8 mouse cellular contexts compared by ENCODE assay signal in genomic region chr10:40683868-40684253, GRCm38 (mm10). TPM values are rescaled to one million over a fixed set of nuclear protein-coding genes. Genes with fewer than 3 reads are reported as not detected.
DNase-seq lines count a peak whose midpoint lies in the region; ATAC-seq and TF ChIP-seq lines count a peak whose summit lies in the region.

No protein-coding gene starts in this region.

- no peaks in the 10 kb centered on the region for H3K36me3 ChIP-seq in forebrain, embryonic 10.5 days (replicated peaks)
- H3K36me3 ChIP-seq in hindbrain, embryonic 16.5 days (ENCODE audit: control insufficient read depth, insufficient read depth, low read length) = no peaks in the 10 kb centered on the region
- H3K36me3 ChIP-seq in midbrain, postnatal 0 days (ENCODE audit: insufficient read depth, low read length) = no peaks in the 10 kb centered on the region

- peak overlapping the region; percentile 100 for H3K4me2 ChIP-seq in hindbrain, embryonic 16.5 days (ENCODE audit: low read length)
- peak overlapping the region; percentile 86 for H3K4me2 ChIP-seq in midbrain, postnatal 0 days (ENCODE audit: low read depth, low read length, poor library complexity, severe bottlenecking)

- no peak for TF ChIP-seq CTCF in midbrain, postnatal 0 days (IDR thresholded peaks at IDR 0.05)

- WGBS in forebrain, embryonic 10.5 days = 57% methylated on average over 9 of the region's 9 CpGs
- WGBS in hindbrain, embryonic 16.5 days = 64% methylated on average over 9 of the region's 9 CpGs
- 63% methylated on average over 9 of the region's 9 CpGs for WGBS in midbrain, postnatal 0 days

- peaks cover 26% of the 10 kb centered on the region for H3K4me1 ChIP-seq in forebrain, embryonic 10.5 days
- peaks cover 11% of the 10 kb centered on the region for H3K4me1 ChIP-seq in hindbrain, embryonic 16.5 days (ENCODE audit: control insufficient read depth, insufficient read depth, low read depth, low read length)
- peaks cover 10% of the 10 kb centered on the region for H3K4me1 ChIP-seq in midbrain, postnatal 0 days (ENCODE audit: insufficient read depth, low read length)

- H3K27me3 ChIP-seq in forebrain, embryonic 10.5 days (ENCODE audit: poor library complexity, severe bottlenecking) = peaks cover 32% of the 10 kb centered on the region
- no peaks in the 10 kb centered on the region for H3K27me3 ChIP-seq in hindbrain, embryonic 16.5 days (replicated peaks; ENCODE audit: control insufficient read depth, insufficient read depth, low read length)
- no peaks in the 10 kb centered on the region for H3K27me3 ChIP-seq in midbrain, postnatal 0 days (ENCODE audit: insufficient read depth, low read length)

- H3K27ac ChIP-seq in forebrain, embryonic 10.5 days = no peak overlapping the region
- no peak overlapping the region for H3K27ac ChIP-seq in hindbrain, embryonic 16.5 days (ENCODE audit: low read depth, low read length)
- H3K27ac ChIP-seq in midbrain, postnatal 0 days (ENCODE audit: low read depth, low read length) = no peak overlapping the region

- peak; percentile 34; the same call in 1 of the 2 replicates for ATAC-seq in hindbrain, embryonic 16.5 days
- ATAC-seq in midbrain, postnatal 0 days (ENCODE audit: low FRiP score) = no peak

- H3K9me3 ChIP-seq in forebrain, embryonic 10.5 days = no peaks in the 10 kb centered on the region
- H3K9me3 ChIP-seq in hindbrain, embryonic 16.5 days (ENCODE audit: control insufficient read depth, low read length) = no peaks in the 10 kb centered on the region
- no peaks in the 10 kb centered on the region for H3K9me3 ChIP-seq in midbrain, postnatal 0 days (ENCODE audit: low read length)

- peak; percentile 18 for DNase-seq in kidney, postnatal 10 days
- DNase-seq in kidney, adult 18-20 months = no peak
- DNase-seq in forebrain, embryonic 10.5 days (ENCODE audit: extremely low spot score, low spot score) = no peak
- DNase-seq in midbrain, postnatal 0 days (ENCODE audit: low spot score) = no peak
- DNase-seq in urinary bladder, postnatal 25 days (ENCODE audit: low spot score) = no peak
- no peak for DNase-seq in adrenal gland, postnatal 25 days
- no peak for DNase-seq in c-Kit-positive CD71-positive TER-119-positive erythroid progenitor cells, embryonic 14.5 days (ENCODE audit: low spot score)

- no peak overlapping the region for H3K9ac ChIP-seq in hindbrain, embryonic 16.5 days (ENCODE audit: low read depth, low read length)
- H3K9ac ChIP-seq in midbrain, postnatal 0 days (replicated peaks; ENCODE audit: low read length, poor library complexity, severe bottlenecking) = no peak overlapping the region; the same call in 1 of the 2 replicates

- peak overlapping the region; percentile 63; the same call in 1 of the 2 replicates for H3K4me3 ChIP-seq in forebrain, embryonic 10.5 days
- no peak overlapping the region for H3K4me3 ChIP-seq in hindbrain, embryonic 16.5 days (ENCODE audit: low read length)
- peak overlapping the region; percentile 47 for H3K4me3 ChIP-seq in midbrain, postnatal 0 days (ENCODE audit: low read depth, low read length)

RNA-seq across cellular contexts. Expression of gene Mettl24, which starts 0.8 kb away (rescaled TPM):
- 0.53 and 0.78 TPM in 2 replicates for polyA plus RNA-seq in forebrain, embryonic 10.5 days (2016; fragmentation: Nextera tagmentation; extraction: Ambion mirVana)
- polyA plus RNA-seq in hindbrain, embryonic 16.5 days (2015; fragmentation: Nextera tagmentation; extraction: Ambion mirVana) = 0.84 and 0.94 TPM in 2 replicates
- not detected in 2 replicates for total RNA-seq in midbrain, postnatal 0 days (2014; rRNA removed)
- polyA plus RNA-seq in midbrain, postnatal 0 days (2015; fragmentation: Nextera tagmentation; extraction: Ambion mirVana) = 0.98 and 1.1 TPM in 2 replicates
- 6.1 and 8.4 TPM in 2 replicates for total RNA-seq in adrenal gland, postnatal 25 days (2021)

RNA-seq across cellular contexts. Expression of gene Ddo, which starts 54.0 kb away (rescaled TPM):
- polyA plus RNA-seq in forebrain, embryonic 10.5 days (2016; fragmentation: Nextera tagmentation; extraction: Ambion mirVana) = 0.14 and 0.26 TPM in 2 replicates
- polyA plus RNA-seq in hindbrain, embryonic 16.5 days (2015; fragmentation: Nextera tagmentation; extraction: Ambion mirVana) = 1.4 and 2.9 TPM in 2 replicates
- total RNA-seq in midbrain, postnatal 0 days (2014; rRNA removed) = 2.5 and 2.8 TPM in 2 replicates
- polyA plus RNA-seq in midbrain, postnatal 0 days (2015; fragmentation: Nextera tagmentation; extraction: Ambion mirVana) = 1.9 and 2.1 TPM in 2 replicates
- 10.6 and 10.8 TPM in 2 replicates for total RNA-seq in adrenal gland, postnatal 25 days (2021)
